Mouse (Mus musculus) hindbrain, embryonic 10.5 days (tissue): ENCODE results near the gene Cryaa. TPM values are rescaled to one million over a fixed set of nuclear protein-coding genes. Genes with fewer than 3 reads are reported as not detected.
A peak's percentile ranks its signal among the peaks of the same experiment; 100 is the strongest.

Source experiments
- DNase-seq: peaks from one replicate; pipeline ENCODE4 v3.0.0-alpha.2; 2017; ENCODE audit warnings: low spot score
- H3K27ac ChIP-seq: fragments of 300-500 bp; sonication (generic); 2 replicates; pipeline ENCODE4 v1.5.1; 2016; ENCODE audit warnings: mild to moderate bottlenecking, moderate library complexity
- H3K27me3 ChIP-seq: fragments of 300-500 bp; sonication (generic); 2 replicates; pipeline ENCODE4 v1.6.1; 2016; ENCODE audit warnings: mild to moderate bottlenecking; ENCODE audit not compliant: poor library complexity, insufficient read depth, severe bottlenecking
- H3K36me3 ChIP-seq: fragments of 300-500 bp; sonication (generic); 2 replicates; pipeline ENCODE4 v1.6.1; 2016; ENCODE audit warnings: mild to moderate bottlenecking, moderate library complexity
- H3K4me1 ChIP-seq: fragments of 300-500 bp; sonication (generic); replicated peaks from 2 replicates; pipeline ENCODE4 v1.6.1; 2016; ENCODE audit warnings: mild to moderate bottlenecking
- H3K4me3 ChIP-seq: fragments of 300-500 bp; sonication (generic); 2 replicates; pipeline ENCODE4 v1.5.1; 2016; ENCODE audit warnings: mild to moderate bottlenecking, moderate library complexity
- H3K9me3 ChIP-seq: fragments of 300-500 bp; sonication (generic); 2 replicates; pipeline ENCODE4 v1.6.1; 2016; ENCODE audit warnings: mild to moderate bottlenecking, moderate library complexity
- WGBS: fragments of 180-500 bp; shearing (Covaris S2); methylation state at CpG from one replicate; pipeline ENCODE4 v1.1.7; 2016; 5-methylcytosine and 5-hydroxymethylcytosine counted together
- polyA plus RNA-seq: library from polyadenylated mRNA; unstranded; fragments of >200 nt; fragmentation: Nextera tagmentation; extraction: Ambion mirVana; gene quantifications from 2 replicates; pipeline ENCODE4 v1.2.1, GENCODE M21; 2016

Gene Cryaa
- polyA plus RNA-seq, 1 experiment from 2014 or later: not detected

DNA sequence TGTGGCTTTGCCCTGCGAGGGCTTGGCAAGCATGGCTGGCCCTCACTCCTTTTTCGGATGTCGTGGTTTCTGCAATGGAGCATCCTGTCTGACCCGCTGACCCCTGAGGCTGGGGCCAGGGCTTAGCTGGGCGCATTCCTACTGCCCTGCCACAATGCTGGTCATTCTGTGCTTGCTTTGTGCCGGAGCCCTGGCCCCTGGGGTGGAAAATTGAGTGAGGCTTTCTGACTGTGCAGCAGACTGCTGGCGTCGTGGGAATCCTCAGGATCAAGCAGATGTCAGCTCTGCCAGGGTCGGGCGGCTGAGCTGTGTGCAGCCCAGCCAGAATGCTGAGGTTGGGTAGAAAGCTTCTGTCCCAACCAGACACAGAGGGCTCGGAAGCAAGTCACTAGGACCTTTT is 7.4 kb upstream of the Cryaa start:
- Histone ChIP-seq H3K4me1 (peaks cover 31% of the 10 kb centered on the region), H3K4me3 (peak overlapping the region; percentile 9; the same call in 1 of the 2 replicates), H3K27me3 (no peaks in the 10 kb centered on the region), H3K9me3 (no peaks in the 10 kb centered on the region), H3K36me3 (no peaks in the 10 kb centered on the region), H3K27ac (peak overlapping the region; percentile 84)
- peak; percentile 83 for DNase-seq
- 4% methylated on average over 11 of the region's 11 CpGs for WGBS

DNA sequence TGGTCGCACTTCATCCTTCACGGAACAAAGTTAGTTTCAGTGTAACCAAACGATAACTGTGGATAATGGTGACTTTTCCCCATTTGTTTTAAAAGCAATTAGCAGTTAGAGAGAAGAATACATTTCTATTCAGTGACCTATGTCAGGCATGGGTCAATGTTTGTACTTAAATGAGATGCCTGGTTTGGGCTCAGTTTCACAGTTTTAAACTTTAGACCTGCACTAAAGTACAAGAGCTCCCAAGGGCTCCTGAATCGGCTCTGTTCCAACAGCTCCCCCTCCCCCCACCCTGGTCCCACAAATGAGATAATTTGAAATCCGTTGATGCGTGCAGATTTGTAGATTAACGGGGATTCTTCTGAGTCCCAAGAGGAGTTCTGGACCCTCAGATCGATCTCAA is 5.9 kb upstream of the Cryaa start:
- Histone ChIP-seq H3K4me3 (no peak overlapping the region), H3K27ac (peak overlapping the region; percentile 64; the same call in 1 of the 2 replicates), H3K36me3 (no peaks in the 10 kb centered on the region), H3K4me1 (peaks cover 31% of the 10 kb centered on the region), H3K27me3 (no peaks in the 10 kb centered on the region), H3K9me3 (no peaks in the 10 kb centered on the region)
- no peak for DNase-seq
- WGBS: 78% methylated on average over 8 of the region's 8 CpGs

DNA sequence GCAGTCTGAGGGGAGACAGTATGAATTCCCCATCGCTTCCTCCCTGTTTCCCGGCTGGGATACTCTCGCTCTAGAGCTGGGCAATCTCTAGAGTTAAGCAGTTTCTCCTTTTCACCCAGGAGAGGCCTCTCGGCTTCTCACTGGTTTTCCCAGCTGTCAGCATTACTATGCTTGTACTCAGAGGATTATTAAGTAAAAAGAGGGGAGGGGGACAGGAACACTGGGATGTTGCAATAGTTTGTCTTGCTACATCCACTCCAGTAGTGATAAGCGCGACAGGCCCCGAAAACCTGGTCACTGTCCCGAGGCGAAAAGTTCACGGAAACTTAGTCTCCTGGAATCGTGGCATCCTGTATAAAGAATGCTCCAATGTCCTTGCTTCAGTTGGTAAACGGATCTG is 5.3 kb upstream of the Cryaa start:
- no peaks in the 10 kb centered on the region for H3K36me3 ChIP-seq
- H3K9me3 ChIP-seq: no peaks in the 10 kb centered on the region
- DNase-seq: no peak
- no peak overlapping the region for H3K4me3 ChIP-seq
- peaks cover 31% of the 10 kb centered on the region for H3K4me1 ChIP-seq
- H3K27ac ChIP-seq: peak overlapping the region; percentile 64; the same call in 1 of the 2 replicates
- H3K27me3 ChIP-seq: no peaks in the 10 kb centered on the region
- 89% methylated on average over 12 of the region's 12 CpGs for WGBS

DNA sequence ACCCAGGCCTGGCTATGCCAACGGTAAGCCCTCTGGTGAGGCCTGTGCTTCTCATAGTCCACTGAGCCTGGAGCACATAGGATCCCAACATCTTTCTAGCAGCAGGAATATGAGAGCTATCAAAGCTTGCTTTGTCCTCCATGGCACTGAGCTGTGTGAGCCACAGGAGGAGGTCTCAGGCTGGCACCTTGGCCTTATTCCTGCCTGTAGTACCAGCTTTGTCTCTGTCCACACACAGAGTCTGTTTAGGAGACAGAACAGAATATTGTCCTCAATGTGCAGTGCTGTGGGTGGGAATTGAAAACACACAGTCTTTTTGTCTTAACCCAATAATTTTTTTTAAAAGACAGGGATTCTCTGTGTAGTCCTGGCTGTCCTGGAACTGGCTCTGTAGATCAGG is 3.2 kb upstream of the Cryaa start:
- DNase-seq: no peak
- H3K4me3 ChIP-seq: no peak overlapping the region

DNA sequence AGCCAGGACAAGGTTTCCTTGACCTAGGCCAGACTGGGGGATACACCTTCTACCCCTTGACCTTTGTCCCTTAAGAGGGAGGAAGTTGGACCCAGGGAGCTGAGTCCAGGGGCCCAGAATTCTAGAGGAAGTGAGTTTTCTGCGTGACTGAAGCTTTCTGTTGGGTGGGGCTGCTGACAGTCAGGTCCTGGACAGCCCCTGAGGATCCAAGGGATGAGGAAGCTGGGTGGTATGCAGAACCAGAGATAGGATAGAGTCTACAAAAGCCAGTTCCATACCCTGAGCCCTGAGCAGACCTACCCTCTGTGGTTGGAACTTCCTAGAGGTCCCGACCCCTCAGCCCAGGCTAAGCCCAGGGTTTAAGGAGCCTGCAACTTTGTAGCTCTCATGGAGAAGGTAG is 2.8 kb downstream of the Cryaa start:
- no peak overlapping the region for H3K4me3 ChIP-seq
- whole genome bisulfite sequencing: 78% methylated on average over 2 of the region's 2 CpGs
- no peaks in the 10 kb centered on the region for H3K9me3 ChIP-seq
- H3K4me1 ChIP-seq: peaks cover 2% of the 10 kb centered on the region
- H3K27ac ChIP-seq: no peak overlapping the region
- H3K36me3 ChIP-seq: no peaks in the 10 kb centered on the region
- 0 out of 2 replicates have a peak, but pooled peaks cover 4% of the 10 kb centered on the region for H3K27me3 ChIP-seq
- DNase-seq: no peak

More for the DNA sequence above, 3.2 kb upstream of the Cryaa start:
- H3K36me3 ChIP-seq: no peaks in the 10 kb centered on the region
- no peak overlapping the region for H3K27ac ChIP-seq
- no peaks in the 10 kb centered on the region for H3K27me3 ChIP-seq
- H3K9me3 ChIP-seq: no peaks in the 10 kb centered on the region
- peaks cover 28% of the 10 kb centered on the region for H3K4me1 ChIP-seq
- WGBS: 79% methylated on average over 1 of the region's 1 CpGs

DNA sequence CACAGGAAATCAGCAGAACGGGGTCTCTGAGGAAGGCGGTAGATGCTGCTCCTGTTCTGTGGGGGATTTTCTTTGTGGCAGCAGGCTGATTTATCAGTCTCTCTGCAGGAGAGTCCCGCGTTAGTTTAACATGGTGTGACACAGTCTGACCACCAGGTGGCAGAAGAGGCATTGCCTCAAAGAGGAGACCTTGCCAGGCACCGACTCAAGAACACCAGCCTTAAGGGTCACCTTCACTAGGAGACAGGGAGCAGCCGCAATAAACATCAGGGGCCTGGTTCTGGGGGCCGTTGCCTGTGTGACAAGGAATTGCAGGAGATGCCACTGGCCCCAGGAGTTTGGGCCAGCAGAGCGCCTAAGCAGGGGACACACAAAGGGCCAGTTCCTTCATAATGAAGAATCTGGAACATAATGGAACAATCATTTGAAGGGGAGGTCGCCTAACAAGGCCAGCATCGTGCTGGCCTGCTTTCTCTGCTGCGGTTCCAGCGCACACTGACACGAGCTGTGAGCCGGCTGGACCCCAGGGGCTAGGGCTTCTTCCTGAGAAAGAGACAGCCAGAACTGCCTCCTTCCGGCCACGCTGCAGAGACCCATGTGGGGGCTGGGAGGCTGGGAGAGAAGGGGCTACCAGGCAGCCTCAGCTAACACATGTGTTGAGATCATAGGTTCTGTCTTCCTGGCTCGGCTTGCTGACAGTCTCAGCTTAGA is 8.1 kb downstream of the Cryaa start:
- H3K36me3 ChIP-seq: no peaks in the 10 kb centered on the region
- no peaks in the 10 kb centered on the region for H3K9me3 ChIP-seq
- H3K27me3 ChIP-seq: 0 out of 2 replicates have a peak, but pooled peaks cover 4% of the 10 kb centered on the region
- H3K27ac ChIP-seq: peak overlapping the region; percentile 82
- 16% methylated on average over 17 of the region's 17 CpGs for WGBS
- H3K4me3 ChIP-seq: no peak overlapping the region
- peaks cover 12% of the 10 kb centered on the region for H3K4me1 ChIP-seq
- peak; percentile 86 for DNase-seq

DNA sequence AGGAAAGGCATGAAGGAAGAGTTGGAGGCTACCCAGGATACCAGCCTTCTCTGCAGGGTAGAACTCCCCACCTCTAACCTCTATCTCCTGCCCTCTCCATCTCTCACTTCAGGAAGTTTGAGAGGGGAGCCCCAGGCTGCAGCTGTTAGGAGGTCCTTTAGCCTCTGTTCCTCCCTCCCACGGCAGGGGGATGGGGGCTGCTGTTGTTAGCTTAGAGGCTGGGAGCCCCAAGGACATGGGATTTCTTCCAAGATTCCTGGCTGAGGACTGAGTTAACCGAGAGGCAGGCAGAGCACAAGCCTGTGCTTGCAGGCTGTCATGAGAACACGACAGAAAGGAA is 8.6 kb downstream of the Cryaa start:
- 0 out of 2 replicates have a peak, but pooled peaks cover 4% of the 10 kb centered on the region for H3K27me3 ChIP-seq
- peak overlapping the region; percentile 82 for H3K27ac ChIP-seq
- DNase-seq: peak; percentile 12

DNA sequence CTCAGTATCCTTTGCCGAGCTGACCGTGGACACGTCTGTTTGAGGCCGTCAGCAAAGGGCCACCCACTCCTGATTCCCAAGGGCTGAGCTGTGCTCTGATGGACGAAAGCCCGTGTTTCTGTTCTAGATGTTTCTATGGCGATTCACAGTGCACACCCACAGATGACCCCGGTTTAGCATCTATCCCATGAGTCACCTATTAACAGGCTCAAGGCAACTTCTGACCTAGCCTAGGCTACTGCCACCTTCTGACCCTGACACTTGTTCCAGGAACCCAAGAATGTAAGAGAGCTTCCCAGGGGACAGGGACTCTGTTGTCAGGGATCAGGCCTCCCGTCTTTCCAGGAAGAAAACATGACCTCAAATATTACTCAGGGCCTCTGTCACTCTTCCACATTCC is 10.5 kb downstream of the Cryaa start:
- Histone ChIP-seq H3K27me3 (peaks cover 8% of the 10 kb centered on the region; the same call in 1 of the 2 replicates), H3K4me3 (no peak overlapping the region), H3K9me3 (no peaks in the 10 kb centered on the region), H3K27ac (no peak overlapping the region), H3K36me3 (no peaks in the 10 kb centered on the region), H3K4me1 (peaks cover 19% of the 10 kb centered on the region)
- WGBS: 72% methylated on average over 9 of the region's 9 CpGs
- DNase-seq: no peak

More for the DNA sequence above, 8.6 kb downstream of the Cryaa start:
- H3K36me3 ChIP-seq: no peaks in the 10 kb centered on the region
- no peaks in the 10 kb centered on the region for H3K9me3 ChIP-seq
- WGBS: 50% methylated on average over 3 of the region's 3 CpGs
- H3K4me3 ChIP-seq: no peak overlapping the region
- H3K4me1 ChIP-seq: peaks cover 12% of the 10 kb centered on the region

DNA sequence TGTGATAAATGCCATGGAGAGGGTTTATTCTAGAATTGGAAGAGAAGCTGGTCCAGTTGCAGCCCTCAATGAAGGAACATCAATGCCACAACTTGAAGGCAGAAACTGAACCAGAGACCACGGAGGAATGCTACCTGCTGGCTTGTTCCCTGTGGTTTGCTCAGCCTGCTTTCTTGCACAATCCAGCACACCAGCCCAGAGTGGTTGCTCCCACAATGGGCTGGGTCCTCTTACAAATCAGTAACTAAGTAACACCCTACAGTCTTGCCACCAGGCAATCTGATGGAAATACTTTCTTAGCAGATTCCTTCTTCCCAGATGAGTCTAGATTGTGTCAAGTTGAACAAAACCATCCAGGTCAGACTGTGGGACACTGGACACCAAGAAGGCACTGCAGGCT is 12.0 kb downstream of the Cryaa start:
- DNase-seq: no peak
- Histone ChIP-seq H3K36me3 (no peaks in the 10 kb centered on the region), H3K4me1 (peaks cover 32% of the 10 kb centered on the region), H3K9me3 (no peaks in the 10 kb centered on the region), H3K27me3 (peaks cover 12% of the 10 kb centered on the region; the same call in 1 of the 2 replicates), H3K27ac (no peak overlapping the region), H3K4me3 (no peak overlapping the region)
- 66% methylated on average over 1 of the region's 1 CpGs for WGBS

DNA sequence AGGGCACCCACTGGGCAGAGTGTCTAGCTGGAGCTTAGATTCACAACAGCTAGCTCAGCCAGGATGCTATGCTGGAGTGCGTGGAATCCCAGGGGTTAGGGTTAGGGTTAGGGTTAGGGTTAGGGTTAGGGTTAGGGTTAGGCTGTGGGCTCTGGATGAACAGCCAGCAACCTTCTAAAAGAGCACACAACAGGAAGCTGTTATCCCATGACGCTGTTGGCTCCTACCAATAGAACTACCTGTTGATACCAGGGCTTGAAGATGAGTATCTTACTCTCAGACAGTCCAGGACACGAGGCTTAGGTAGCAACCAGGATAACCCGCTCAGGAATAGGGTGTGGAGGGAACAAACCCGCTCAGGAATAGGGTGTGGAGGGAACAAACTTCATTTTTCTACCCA is 15.3 kb downstream of the Cryaa start:
- H3K27ac ChIP-seq: no peak overlapping the region
- H3K36me3 ChIP-seq: no peaks in the 10 kb centered on the region
- no peak overlapping the region for H3K4me3 ChIP-seq
- H3K27me3 ChIP-seq: peaks cover 12% of the 10 kb centered on the region; the same call in 1 of the 2 replicates
- 34% methylated on average over 5 of the region's 5 CpGs for WGBS
- H3K4me1 ChIP-seq: peaks cover 20% of the 10 kb centered on the region
- no peaks in the 10 kb centered on the region for H3K9me3 ChIP-seq
- no peak for DNase-seq

DNA sequence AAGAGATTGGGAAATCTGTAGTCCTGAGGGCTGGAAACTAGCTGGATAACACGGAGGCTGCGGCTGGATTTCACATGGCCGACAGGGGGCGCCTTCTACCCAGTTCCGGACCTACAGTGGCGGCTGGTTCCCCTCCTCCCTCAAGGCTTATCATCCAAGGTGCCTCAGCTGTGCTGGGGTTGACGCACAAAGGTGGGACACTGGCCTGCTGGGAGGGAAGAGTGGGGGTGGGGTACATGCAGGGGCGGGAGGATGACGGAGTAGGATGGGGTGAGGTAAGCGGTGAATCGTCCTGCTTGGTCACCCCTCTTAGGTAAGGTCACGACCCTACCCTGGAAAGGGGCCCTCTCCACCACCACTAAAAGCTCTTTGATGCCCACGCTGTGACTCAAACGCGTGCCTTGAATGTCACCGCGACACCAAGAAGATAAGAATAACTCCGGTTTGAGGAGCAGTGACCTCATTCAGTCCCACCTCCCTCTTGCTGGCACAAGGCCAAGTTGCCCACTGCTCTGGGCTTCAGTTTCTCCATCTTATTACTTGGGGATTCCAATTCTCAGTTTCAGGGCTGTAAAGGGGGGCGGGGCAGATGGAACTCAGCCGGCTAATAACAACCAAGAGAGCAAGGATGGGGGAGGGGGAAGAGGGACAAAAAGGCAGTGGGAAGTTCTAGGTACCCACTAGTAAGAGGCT is 15.9 kb downstream of the Cryaa start:
- peak overlapping the region; percentile 40; the same call in 1 of the 2 replicates for H3K27ac ChIP-seq
- peak; percentile 81 for DNase-seq
- peaks cover 12% of the 10 kb centered on the region; the same call in 1 of the 2 replicates for H3K27me3 ChIP-seq
- peak overlapping the region; percentile 35; the same call in 1 of the 2 replicates for H3K4me3 ChIP-seq
- no peaks in the 10 kb centered on the region for H3K36me3 ChIP-seq
- H3K4me1 ChIP-seq: peaks cover 25% of the 10 kb centered on the region
- WGBS: 8% methylated on average over 20 of the region's 20 CpGs
- no peaks in the 10 kb centered on the region for H3K9me3 ChIP-seq

DNA sequence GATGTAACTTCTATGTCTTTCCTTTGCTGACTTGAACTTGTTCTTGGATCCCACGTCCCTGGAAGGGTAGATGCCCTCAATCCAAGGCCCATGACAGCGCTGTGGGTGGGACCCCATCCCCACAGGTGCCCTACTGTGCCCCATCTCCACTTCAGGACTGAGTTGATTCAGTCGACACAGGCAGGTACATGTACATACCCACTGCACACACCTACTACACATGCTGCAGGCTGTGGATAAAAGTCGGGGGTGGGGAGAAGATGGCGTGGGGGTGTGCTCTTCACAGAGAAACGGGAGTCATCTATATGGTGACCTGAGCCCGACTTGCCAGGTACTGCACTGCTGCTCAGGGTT is 16.4 kb downstream of the Cryaa start:
- no peak for DNase-seq
- Histone ChIP-seq H3K9me3 (no peaks in the 10 kb centered on the region), H3K27ac (peak overlapping the region; percentile 40; the same call in 1 of the 2 replicates), H3K4me3 (no peak overlapping the region), H3K36me3 (no peaks in the 10 kb centered on the region), H3K27me3 (peaks cover 12% of the 10 kb centered on the region; the same call in 1 of the 2 replicates), H3K4me1 (peaks cover 30% of the 10 kb centered on the region)
- 78% methylated on average over 7 of the region's 7 CpGs for WGBS

DNA sequence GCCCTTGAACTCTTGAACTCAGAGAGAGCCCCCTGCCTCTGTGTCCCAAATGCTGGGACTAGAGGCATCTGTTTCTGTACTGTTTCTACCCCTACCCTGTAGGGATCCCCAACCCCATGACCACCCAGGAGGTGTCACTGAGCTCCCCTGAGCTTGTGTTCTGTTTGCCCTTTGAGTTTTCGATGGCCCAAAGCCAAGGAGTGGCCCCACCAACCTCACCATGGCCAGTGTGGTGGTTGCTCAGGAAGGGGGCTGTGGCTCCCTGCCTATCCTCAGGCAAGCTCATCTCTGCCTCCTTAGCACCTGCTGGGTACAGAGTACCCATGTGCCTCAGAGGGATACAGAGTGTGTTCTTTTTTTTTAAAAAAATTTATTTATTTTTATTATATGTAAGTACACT is 17.3 kb downstream of the Cryaa start:
- no peaks in the 10 kb centered on the region for H3K9me3 ChIP-seq
- no peak for DNase-seq
- WGBS: 76% methylated on average over 1 of the region's 1 CpGs

More for the DNA sequence above, 17.3 kb downstream of the Cryaa start:
- no peak overlapping the region for H3K27ac ChIP-seq
- H3K4me1 ChIP-seq: peaks cover 30% of the 10 kb centered on the region
- H3K27me3 ChIP-seq: peaks cover 12% of the 10 kb centered on the region; the same call in 1 of the 2 replicates
- H3K36me3 ChIP-seq: no peaks in the 10 kb centered on the region
- H3K4me3 ChIP-seq: no peak overlapping the region
